Comparison of ENCODE assay signal across 39 mouse cellular contexts in genomic region chr11:115326730-115327129, GRCm38 (mm10). TPM values are rescaled to one million over a fixed set of nuclear protein-coding genes. Genes with fewer than 3 reads are reported as not detected.
DNase-seq lines count a peak whose midpoint lies in the region; ATAC-seq lines count a peak whose summit lies in the region.
"Had no signal": no experiment of that assay in that cellular context is flagged by ENCODE, and none has a peak within 500 bp of the region (broad histone marks: within the 10 kb centered on the region; RNA-seq: fewer than 3 reads in every experiment).

No protein-coding gene starts in this region.

- WGBS in limb, embryonic 11.5 days, result 51% methylated on average over 7 of the region's 7 CpGs
- 65% methylated on average over 7 of the region's 7 CpGs for WGBS in limb, embryonic 10.5 days

- peaks cover 30% of the 10 kb centered on the region for H3K27me3 ChIP-seq in limb, embryonic 11.5 days (ENCODE audit: control insufficient read depth, insufficient read depth, low read length)
- H3K27me3 ChIP-seq in limb, embryonic 10.5 days (ENCODE audit: low read depth, poor library complexity, severe bottlenecking), result peaks cover 89% of the 10 kb centered on the region

- ATAC-seq in limb, embryonic 11.5 days (ENCODE audit: insufficient number of reproducible peaks, low FRiP score, low TSS enrichment, low read depth), result no peak
- ATAC-seq: CD4-positive, CD25-positive, alpha-beta regulatory T cell, adult 4 months; forebrain, postnatal 0 days; intestine, postnatal 0 days; liver, postnatal 0 days had no signal

- peak; percentile 28 to 50 for DNase-seq in layer of hippocampus, adult 18-20 months (ENCODE audit: low spot score in 2 of 2)
- no peak for DNase-seq in layer of hippocampus, adult 11-12 months (ENCODE audit: low spot score)
- DNase-seq in limb, embryonic 11.5 days (ENCODE audit: low spot score), result peak; percentile 27
- DNase-seq in limb, embryonic 10.5 days (ENCODE audit: low spot score), result no peak
- DNase-seq in MN1 (ENCODE audit: low spot score), result peak; percentile 74
- peak; percentile 24 for DNase-seq in forelimb bud, embryonic 11.5 days (ENCODE audit: low read depth, low spot score)
- DNase-seq in lung, postnatal 4 days, result no peak
- DNase-seq: adrenal gland, postnatal 25 days; cerebellum, adult 2 months; cerebellum, postnatal 25 days; forebrain, postnatal 0 days; heart, adult 2 months; heart, postnatal 10 days; liver, postnatal 0 days; lung, postnatal 36 days; thymus, adult 2 months; thymus, postnatal 36 days had no signal

- H3K4me1 ChIP-seq in limb, embryonic 11.5 days (ENCODE audit: control insufficient read depth, insufficient read depth, low read length), result 0 out of 2 replicates have a peak, but pooled peaks cover 2% of the 10 kb centered on the region
- peaks cover 33% of the 10 kb centered on the region for H3K4me1 ChIP-seq in limb, embryonic 10.5 days

- H3K4me3 ChIP-seq in limb, embryonic 11.5 days (ENCODE audit: low read depth, low read length), result no peak overlapping the region
- H3K4me3 ChIP-seq in limb, embryonic 10.5 days, result no peak overlapping the region
- H3K4me3 ChIP-seq: embryonic facial prominence, embryonic 10.5 days; embryonic facial prominence, embryonic 15.5 days; forebrain, embryonic 12.5 days; heart, adult 2 months; heart, embryonic 13.5 days; left cerebral cortex, adult 2 months; limb, embryonic 13.5 days; megakaryocyte, embryonic 14.5 days; midbrain, embryonic 12.5 days; myocyte; neural tube, embryonic 12.5 days had no signal

- H3K9ac ChIP-seq in limb, embryonic 11.5 days (ENCODE audit: low read length), result no peak overlapping the region
- H3K9ac ChIP-seq: embryonic facial prominence, embryonic 15.5 days; forebrain, embryonic 12.5 days; forebrain, postnatal 0 days; heart, embryonic 13.5 days; hindbrain, embryonic 14.5 days; limb, embryonic 13.5 days; liver, postnatal 0 days; midbrain, embryonic 12.5 days; neural tube, embryonic 12.5 days had no signal

- no peaks in the 10 kb centered on the region for H3K36me3 ChIP-seq in limb, embryonic 11.5 days (ENCODE audit: control insufficient read depth, insufficient read depth, low read length)
- H3K36me3 ChIP-seq in limb, embryonic 10.5 days, result no peaks in the 10 kb centered on the region
- H3K36me3 ChIP-seq: embryonic facial prominence, embryonic 10.5 days; embryonic facial prominence, embryonic 15.5 days; forebrain, embryonic 12.5 days; heart, embryonic 13.5 days; limb, embryonic 13.5 days; midbrain, embryonic 12.5 days; neural tube, embryonic 12.5 days had no signal

- no peaks in the 10 kb centered on the region for H3K9me3 ChIP-seq in limb, embryonic 11.5 days (ENCODE audit: control insufficient read depth, low read length)
- no peaks in the 10 kb centered on the region for H3K9me3 ChIP-seq in limb, embryonic 10.5 days (replicated peaks)
- H3K9me3 ChIP-seq: embryonic facial prominence, embryonic 10.5 days; embryonic facial prominence, embryonic 15.5 days; forebrain, embryonic 12.5 days; heart, embryonic 13.5 days; limb, embryonic 13.5 days; megakaryocyte, embryonic 14.5 days; midbrain, embryonic 12.5 days; neural tube, embryonic 12.5 days had no signal

- no peak overlapping the region for H3K27ac ChIP-seq in limb, embryonic 11.5 days (replicated peaks; ENCODE audit: low read depth, low read length)
- H3K27ac ChIP-seq in limb, embryonic 10.5 days, result no peak overlapping the region
- H3K27ac ChIP-seq: embryonic facial prominence, embryonic 10.5 days; embryonic facial prominence, embryonic 15.5 days; forebrain, embryonic 12.5 days; heart, adult 2 months; heart, embryonic 13.5 days; hindbrain, embryonic 14.5 days; left cerebral cortex, adult 2 months; limb, embryonic 13.5 days; midbrain, embryonic 12.5 days; neural tube, embryonic 12.5 days had no signal

- H3K4me2 ChIP-seq in limb, embryonic 11.5 days (ENCODE audit: low read depth, severe bottlenecking), result no peak overlapping the region
- H3K4me2 ChIP-seq: embryonic facial prominence, embryonic 15.5 days; forebrain, embryonic 12.5 days; heart, embryonic 13.5 days; hindbrain, embryonic 14.5 days; limb, embryonic 13.5 days; liver, embryonic 11.5 days; midbrain, embryonic 12.5 days; neural tube, embryonic 12.5 days had no signal

RNA-seq across cellular contexts. Expression of gene Ush1g, which starts 4.9 kb away (rescaled TPM):
- under 1 TPM; 0.66 to 0.79 TPM for total RNA-seq in layer of hippocampus, adult 18-20 months (2021)
- polyA plus RNA-seq in limb, embryonic 11.5 days (2014; fragmentation: Nextera tagmentation; extraction: Ambion mirVana), result not detected in 2 replicates
- polyA plus RNA-seq in limb, embryonic 10.5 days (2016; fragmentation: Nextera tagmentation; extraction: Ambion mirVana), result not detected in 2 replicates
- total RNA-seq: gastrocnemius, postnatal 4 days; hematopoietic stem cell, adult 5-6 weeks; midbrain, postnatal 0 days had no signal
- polyA plus RNA-seq: CD4-positive, CD25-positive, alpha-beta regulatory T cell, adult 4 months; forebrain, embryonic 12.5 days; kidney, embryonic 14.5 days; limb, embryonic 13.5 days; lung, embryonic 16.5 days; stomach, embryonic 14.5 days had no signal

RNA-seq across cellular contexts. Expression of gene Otop3, which starts 7.8 kb away (rescaled TPM):
- under 1 TPM in 1 of 2 experiments, not detected in 1; 0.22 TPM for total RNA-seq in layer of hippocampus, adult 18-20 months (2021)
- polyA plus RNA-seq in limb, embryonic 11.5 days (2014; fragmentation: Nextera tagmentation; extraction: Ambion mirVana), result not detected in 2 replicates
- polyA plus RNA-seq in limb, embryonic 10.5 days (2016; fragmentation: Nextera tagmentation; extraction: Ambion mirVana), result not detected in 2 replicates
- total RNA-seq: adrenal gland, adult 18-20 months; adrenal gland, postnatal 25 days; gastrocnemius, adult 8-10 months; gastrocnemius, postnatal 4 days; heart, adult 2 months; heart, postnatal 10 days; hematopoietic stem cell, adult 5-6 weeks; left cerebral cortex, adult 2 months had no signal
- polyA plus RNA-seq: CD4-positive, CD25-positive, alpha-beta regulatory T cell, adult 4 months; embryonic facial prominence, embryonic 10.5 days; forebrain, embryonic 12.5 days; heart, adult 2 months; heart, embryonic 13.5 days; kidney, embryonic 14.5 days; limb, embryonic 13.5 days; liver, embryonic 11.5 days; liver, postnatal 0 days; lung, embryonic 16.5 days; myocyte had no signal

RNA-seq across cellular contexts. Expression of gene Otop2, which starts 19.8 kb away (rescaled TPM):
- total RNA-seq in layer of hippocampus, adult 18-20 months (2021), result 1 to 10 TPM in 1 of 2 experiments, under 1 TPM in 1; 0.20 to 1.0 TPM
- not detected in 2 replicates for polyA plus RNA-seq in limb, embryonic 11.5 days (2014; fragmentation: Nextera tagmentation; extraction: Ambion mirVana)
- polyA plus RNA-seq in limb, embryonic 10.5 days (2016; fragmentation: Nextera tagmentation; extraction: Ambion mirVana), result not detected in 2 replicates
- total RNA-seq: adrenal gland, adult 18-20 months; adrenal gland, postnatal 25 days; forebrain, postnatal 0 days; gastrocnemius, adult 8-10 months; gastrocnemius, postnatal 4 days; heart, adult 2 months; heart, postnatal 10 days; hematopoietic stem cell, adult 5-6 weeks had no signal
- polyA plus RNA-seq: CD4-positive, CD25-positive, alpha-beta regulatory T cell, adult 4 months; embryonic facial prominence, embryonic 10.5 days; forebrain, embryonic 12.5 days; heart, adult 2 months; heart, embryonic 13.5 days; limb, embryonic 13.5 days; liver, embryonic 11.5 days; liver, postnatal 0 days; lung, embryonic 16.5 days; midbrain, embryonic 12.5 days; neural tube, embryonic 12.5 days; stomach, embryonic 14.5 days had no signal

RNA-seq across cellular contexts. Expression of gene Fads6, which starts 29.3 kb away (rescaled TPM):
- total RNA-seq in layer of hippocampus, adult 18-20 months (2021), result 10 to 100 TPM; 16.7 to 17.3 TPM
- polyA plus RNA-seq in limb, embryonic 11.5 days (2014; fragmentation: Nextera tagmentation; extraction: Ambion mirVana), result 0.04 and 0.11 TPM in 2 replicates
- polyA plus RNA-seq in limb, embryonic 10.5 days (2016; fragmentation: Nextera tagmentation; extraction: Ambion mirVana), result 0.06 and 0.13 TPM in 2 replicates

RNA-seq across cellular contexts. Expression of gene Hid1, which starts 40.8 kb away (rescaled TPM):
- total RNA-seq in layer of hippocampus, adult 18-20 months (2021), result 100 to 1,000 TPM; 110 to 115 TPM
- polyA plus RNA-seq in limb, embryonic 11.5 days (2014; fragmentation: Nextera tagmentation; extraction: Ambion mirVana), result 1.6 and 2.5 TPM in 2 replicates
- 2.8 and 2.9 TPM in 2 replicates for polyA plus RNA-seq in limb, embryonic 10.5 days (2016; fragmentation: Nextera tagmentation; extraction: Ambion mirVana)

Comparison
In these comparisons a context has a peak if more than half of its experiments do, and no peak if none do; other contexts are left out.
1. DNase-seq: peak in layer of hippocampus, adult 18-20 months (2 of 2), limb, embryonic 11.5 days (single experiment), MN1 (single experiment) and forelimb bud, embryonic 11.5 days (single experiment); none in layer of hippocampus, adult 11-12 months (single experiment), limb, embryonic 10.5 days (single experiment) and lung, postnatal 4 days (0 of 2).